Mouse (Mus musculus): Measurements from ENCODE around the gene Glp2r.

Gene Glp2r

GRCm38 (mm10) chr11:67636905-67637586, 133.9 kb downstream of the Glp2r start:
- CTCF ChIA-PET: no interaction called here

GRCm38 (mm10) chr11:67636201-67636600, 134.8 kb downstream of the Glp2r start:
- CTCF ChIA-PET: no interaction called here

GRCm38 (mm10) chr11:67633620-67634229, 137.2 kb downstream of the Glp2r start:
- CTCF ChIA-PET: no interaction called here

DNA sequence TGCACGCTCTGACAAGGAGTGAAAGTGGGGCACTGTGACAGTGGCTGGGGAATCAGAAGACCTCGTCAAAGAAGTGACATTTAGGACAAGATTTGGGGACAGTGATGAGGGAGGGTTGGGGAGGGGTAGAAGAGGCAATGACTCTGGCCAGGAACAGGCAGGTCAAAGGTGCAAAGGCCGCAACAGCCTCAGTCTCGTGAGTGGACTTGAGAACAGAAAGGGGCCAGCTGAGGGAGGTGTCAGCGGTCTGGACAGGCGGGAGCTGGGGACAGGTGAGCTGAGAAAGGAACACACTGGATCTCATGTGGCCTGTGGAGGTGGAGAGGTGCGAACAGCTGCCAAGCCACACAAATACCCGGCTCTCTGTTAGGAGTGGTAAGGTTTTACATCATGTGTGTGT, 138.0 kb downstream of the Glp2r start:
- CTCF ChIA-PET: no interaction called here

DNA sequence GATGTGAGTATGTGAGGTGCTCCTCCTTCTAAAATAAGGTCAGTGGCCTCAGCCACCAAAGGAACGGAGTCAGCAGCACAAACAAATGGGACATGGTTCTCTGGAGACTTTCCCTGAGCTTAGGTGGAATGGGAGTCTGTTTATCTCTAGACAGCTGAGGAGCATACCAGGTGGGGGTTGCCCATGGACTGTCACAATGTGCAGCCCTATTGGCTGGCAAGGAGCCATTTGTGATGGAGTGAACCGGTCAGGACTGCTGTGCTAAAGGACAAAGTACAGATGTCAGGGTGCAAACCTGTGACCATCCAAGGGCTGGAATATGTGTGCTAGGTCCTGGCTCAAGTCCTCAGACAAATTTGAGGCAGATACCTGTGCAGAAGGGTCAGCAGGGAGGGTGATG, 142.4 kb downstream of the Glp2r start:
- CTCF ChIA-PET: no interaction called here

DNA sequence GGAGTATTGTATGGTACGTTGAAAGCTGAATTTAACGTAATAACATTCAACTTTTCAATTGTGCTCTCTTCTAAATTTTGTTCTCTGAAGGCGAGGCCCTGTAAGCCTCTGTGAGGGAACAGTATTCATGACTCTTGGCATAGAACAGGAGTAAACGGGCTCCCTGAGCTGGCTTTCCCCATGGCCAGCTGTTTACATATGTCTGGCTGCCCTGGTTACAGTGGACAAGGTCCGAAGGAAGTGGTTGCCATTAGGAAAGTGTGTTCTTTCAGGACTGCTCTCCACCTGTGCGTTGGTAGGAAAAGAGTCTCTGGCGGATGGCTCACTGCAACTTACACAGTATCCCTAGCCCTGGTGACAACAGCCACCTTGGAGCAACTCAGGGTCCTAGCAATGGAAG, 143.8 kb downstream of the Glp2r start:
- CTCF ChIA-PET: no interaction called here

- CTCF ChIA-PET: no interaction called here
Measured at GRCm38 (mm10) chr11:67622340-67622739, 148.6 kb downstream of the Glp2r start.

DNA sequence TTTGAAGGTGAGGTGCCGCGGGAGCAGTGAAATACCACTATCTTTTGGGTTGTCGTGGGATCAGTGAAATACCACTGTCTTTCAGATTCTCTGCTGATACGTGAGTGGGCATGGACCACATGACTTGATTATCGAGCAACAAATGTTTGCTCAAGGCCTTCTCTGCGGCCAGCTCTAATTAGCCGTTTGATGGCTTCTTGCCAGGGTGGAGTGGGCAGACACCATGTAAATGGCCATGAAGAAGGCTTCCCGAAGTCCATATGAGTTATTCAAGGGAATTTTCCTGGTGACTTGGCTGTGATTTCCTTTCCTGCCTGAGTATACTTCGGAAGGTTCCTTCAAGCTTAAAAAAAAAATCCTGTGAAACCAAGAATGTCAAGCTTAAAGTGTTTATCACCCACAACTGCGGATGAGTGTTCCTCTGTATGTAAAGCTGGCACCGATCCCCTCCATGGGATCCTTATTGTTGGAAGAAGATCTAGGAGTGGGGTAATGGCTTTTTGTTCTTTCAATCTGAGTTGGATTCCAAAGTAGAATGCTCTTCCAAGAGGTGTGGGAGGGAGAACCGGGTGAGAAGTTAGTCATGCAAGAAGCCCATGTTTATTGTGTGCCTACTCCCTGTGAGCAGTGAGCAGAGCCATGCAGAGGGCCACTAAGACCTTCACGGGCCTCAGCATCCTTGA, 154.3 kb downstream of the Glp2r start:
- CTCF ChIA-PET: no interaction called here

- CTCF ChIA-PET: no interaction called here
Measured at GRCm38 (mm10) chr11:67612158-67612839, 158.7 kb downstream of the Glp2r start.
